Mouse (Mus musculus) cortical plate, adult 2 months (tissue): Measurements from ENCODE around the gene Plcxd3.

Source experiments
- CTCF ChIP-seq: fragments of 200-500 bp; IDR thresholded peaks from 2 replicates; pipeline ENCODE4 v1.5.1; 2011; ENCODE audit warnings: mild to moderate bottlenecking, control low read depth, low read length; ENCODE audit not compliant: insufficient read depth; ENCODE audit errors: extremely low read depth
- POLR2A ChIP-seq: fragments of 200-500 bp; IDR thresholded peaks from 2 replicates; pipeline ENCODE4 v1.6.1; 2011; ENCODE audit warnings: mild to moderate bottlenecking, low read length, control low read depth; ENCODE audit not compliant: insufficient read depth; ENCODE audit errors: extremely low read depth

- TF ChIP-seq CTCF (no peak), POLR2A (no peak)
These were observed 17.6 kb upstream of the Plcxd3 start for GRCm38 (mm10) chr15:4357706-4358105.
